Mouse (Mus musculus) liver, postnatal 0 days (tissue): ENCODE measurements at regions not wholly inside any gene's neighbourhood (a gene's known extent, or its start where the extent isn't known, plus 50 kb on each side); places are given as distances from the start of the nearest gene placed in this dataset.

Experiments
- CTCF ChIP-seq: sonication (generic); IDR thresholded peaks from 2 replicates; pipeline ENCODE4 v1.5.1; 2016; ENCODE audit warnings: antibody characterized with exemption, low read depth
- EP300 ChIP-seq: IDR thresholded peaks from 2 replicates; pipeline ENCODE4 v1.6.1; 2016; ENCODE audit warnings: antibody characterized with exemption, low read depth, mild to moderate bottlenecking

DNA sequence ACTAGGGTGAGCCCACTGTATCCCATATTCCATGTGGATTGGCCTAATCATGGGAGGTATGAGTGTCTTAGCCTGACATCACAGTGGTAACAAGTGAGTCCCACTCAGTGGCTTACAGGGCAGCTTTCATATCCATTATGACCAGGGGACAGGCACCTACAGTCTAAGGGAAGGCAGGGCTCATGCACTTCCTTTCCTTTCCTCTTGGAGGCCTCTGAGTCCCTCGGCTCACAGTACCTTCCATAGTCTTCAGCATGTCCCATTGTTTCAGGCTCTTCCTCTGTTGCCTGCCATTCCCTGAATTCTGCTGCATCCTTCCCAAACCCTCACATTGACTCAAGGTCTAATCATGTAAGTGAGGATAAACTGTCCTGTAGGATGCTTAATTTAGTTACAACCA lies 258.3 kb upstream of the Id2 start:
- TF ChIP-seq CTCF (no peak; the same call in 1 of the 2 replicates), EP300 (no peak)
